Mouse (Mus musculus): ENCODE measurements at regions not wholly inside any gene's neighbourhood (a gene's known extent, or its start where the extent isn't known, plus 50 kb on each side); places are given as distances from the start of the nearest gene placed in this dataset.
A peak's percentile ranks its signal among the peaks of the same experiment; 100 is the strongest.

GRCm38 (mm10) chr10:124603061-124603460 lies 786.2 kb downstream of the Slc16a7 start:
- peak in 1 of 2 experiments; percentile 3 for DNase-seq (ENCODE audit: extremely low spot score in 1 of 2, low spot score in 1 of 2)

GRCm38 (mm10) chr10:124570746-124571145 lies 818.5 kb downstream of the Slc16a7 start:
- peak; percentile 3 to 64 for DNase-seq (ENCODE audit: extremely low spot score in 1 of 2, low spot score in 1 of 2)

GRCm38 (mm10) chr10:124563626-124564025 lies 825.6 kb downstream of the Slc16a7 start:
- no peak for DNase-seq (ENCODE audit: extremely low spot score in 1 of 2, low spot score in 1 of 2)

GRCm38 (mm10) chr10:124528175-124528574 lies 861.1 kb downstream of the Slc16a7 start:
- no peak for DNase-seq (ENCODE audit: extremely low spot score in 1 of 2, low spot score in 1 of 2)
